Mouse (Mus musculus) G1E-ER4 (cell line): ENCODE measurements around the gene Zfp553. TPM values are rescaled to one million over a fixed set of nuclear protein-coding genes. Genes with fewer than 3 reads are reported as not detected.

Source experiments
- GATA1 ChIP-seq: IDR thresholded peaks from one replicate; pipeline ENCODE4 v1.8.0; 2012; ENCODE audit warnings: low read length, inconsistent platforms
- polyA plus RNA-seq: library from polyadenylated mRNA; stranded (reverse); fragments of >175 nt; gene quantifications from 2 replicates; pipeline ENCODE4 v1.2.3, GENCODE M21; 2012

Zfp553 gene
- polyA plus RNA-seq, 1 experiment = 38.1 TPM

GRCm38 (mm10) chr7:127207374-127208294, 25.2 kb upstream of the Zfp553 start:
- TF ChIP-seq GATA1 = no peak

- TF ChIP-seq GATA1 = no peak
Measured at GRCm38 (mm10) chr7:127208295-127208552, 24.6 kb upstream of the Zfp553 start, which contains the start of gene Tbc1d10b. Gene Tbc1d10b (minus strand): TSS chr7:127208468.

GRCm38 (mm10) chr7:127208553-127209438, 24.1 kb upstream of the Zfp553 start, which contains the start of gene Mylpf:
Gene Mylpf (plus strand): TSS chr7:127208890.
- TF ChIP-seq GATA1 = no peak

GRCm38 (mm10) chr7:127209851-127210250, 23.0 kb upstream of the Zfp553 start:
- no peak for TF ChIP-seq GATA1

- no peak for TF ChIP-seq GATA1
Measured at GRCm38 (mm10) chr7:127210266-127210665, 22.6 kb upstream of the Zfp553 start.

- no peak for TF ChIP-seq GATA1
Measured at GRCm38 (mm10) chr7:127211014-127211745, 21.7 kb upstream of the Zfp553 start.

- no peak for TF ChIP-seq GATA1
Measured at GRCm38 (mm10) chr7:127212432-127213250, 20.2 kb upstream of the Zfp553 start.

- no peak for TF ChIP-seq GATA1
Measured at GRCm38 (mm10) chr7:127213485-127213884, 19.4 kb upstream of the Zfp553 start.

- no peak for TF ChIP-seq GATA1
Measured at GRCm38 (mm10) chr7:127213930-127214329, 18.9 kb upstream of the Zfp553 start.

- TF ChIP-seq GATA1 = no peak
Measured at GRCm38 (mm10) chr7:127214521-127214920, 18.3 kb upstream of the Zfp553 start.

GRCm38 (mm10) chr7:127214981-127215871, 17.6 kb upstream of the Zfp553 start:
- no peak for TF ChIP-seq GATA1

- no peak for TF ChIP-seq GATA1
Measured at GRCm38 (mm10) chr7:127216307-127216706, 16.6 kb upstream of the Zfp553 start.

- TF ChIP-seq GATA1 = no peak
Measured at GRCm38 (mm10) chr7:127217475-127217874, 15.4 kb upstream of the Zfp553 start.
